Mouse (Mus musculus) liver, embryonic 14.5 days (tissue): ENCODE measurements around the gene Foxl1.

ENCODE experiments used
- CTCF ChIP-seq: IDR thresholded peaks from 2 replicates; pipeline ENCODE4 v1.5.1; 2016; ENCODE audit warnings: antibody characterized with exemption, low read depth, control low read depth
- EP300 ChIP-seq: IDR thresholded peaks from 2 replicates; pipeline ENCODE4 v1.6.1; 2016; ENCODE audit warnings: antibody characterized with exemption, low read depth

- no peak for TF ChIP-seq CTCF
- no peak for TF ChIP-seq EP300
Measured at GRCm38 (mm10) chr8:121117906-121118305, 9.8 kb upstream of the Foxl1 start.
